Mouse (Mus musculus) cerebellum, adult 9-10 months (tissue): ENCODE results near the gene Hist1h2ak.
"Not testable (repeated sequence)": the region's sequence is repeated elsewhere in the genome, so short reads cannot be mapped to it uniquely, and the experiment has no call there.

Experiments
- DNase-seq: peaks from one replicate; pipeline ENCODE4 v3.0.0; 2022

The Hist1h2ak gene

GRCm38 (mm10) chr13:21755707-21756106 lies 2.1 kb upstream of the Hist1h2ak start:
- no peak for DNase-seq

DNA sequence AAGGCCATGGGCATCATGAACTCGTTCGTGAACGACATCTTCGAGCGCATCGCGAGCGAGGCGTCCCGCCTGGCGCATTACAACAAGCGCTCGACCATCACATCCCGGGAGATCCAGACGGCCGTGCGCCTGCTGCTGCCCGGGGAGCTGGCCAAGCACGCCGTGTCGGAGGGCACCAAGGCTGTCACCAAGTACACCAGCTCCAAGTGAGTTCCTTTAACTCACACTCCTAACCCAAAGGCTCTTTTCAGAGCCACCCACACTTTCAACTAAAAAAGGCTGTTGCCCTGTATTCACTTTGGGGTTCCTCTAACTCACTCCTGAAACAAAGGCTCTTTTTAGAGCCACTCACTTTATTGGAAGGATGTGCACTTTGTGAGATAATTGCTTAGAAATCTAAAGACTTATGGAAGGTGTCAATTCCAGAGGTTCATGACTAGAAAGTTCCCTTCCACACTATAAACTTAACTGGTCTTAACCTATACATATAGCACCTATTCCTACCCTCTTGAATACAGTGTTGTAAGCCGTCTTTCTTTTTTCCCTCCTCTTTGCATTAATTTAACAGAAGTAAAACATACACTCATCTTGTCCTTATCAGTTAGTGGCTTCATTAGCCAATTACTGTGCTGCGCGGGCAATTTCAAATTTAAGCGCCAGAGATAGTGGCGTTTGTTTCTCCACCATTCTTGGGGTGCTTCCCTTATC lies 821 bp upstream of the Hist1h2ak start:
- not testable (repeated sequence) for DNase-seq

- no peak for DNase-seq
Observed at GRCm38 (mm10) chr13:21753051-21753523, 540 bp downstream of the Hist1h2ak start.

- no peak for DNase-seq
Observed at GRCm38 (mm10) chr13:21752356-21752755, 1.3 kb downstream of the Hist1h2ak start.

GRCm38 (mm10) chr13:21751827-21752226 lies 1.8 kb downstream of the Hist1h2ak start:
- no peak for DNase-seq

- no peak for DNase-seq
Observed at GRCm38 (mm10) chr13:21751417-21751816, 2.2 kb downstream of the Hist1h2ak start.

DNA sequence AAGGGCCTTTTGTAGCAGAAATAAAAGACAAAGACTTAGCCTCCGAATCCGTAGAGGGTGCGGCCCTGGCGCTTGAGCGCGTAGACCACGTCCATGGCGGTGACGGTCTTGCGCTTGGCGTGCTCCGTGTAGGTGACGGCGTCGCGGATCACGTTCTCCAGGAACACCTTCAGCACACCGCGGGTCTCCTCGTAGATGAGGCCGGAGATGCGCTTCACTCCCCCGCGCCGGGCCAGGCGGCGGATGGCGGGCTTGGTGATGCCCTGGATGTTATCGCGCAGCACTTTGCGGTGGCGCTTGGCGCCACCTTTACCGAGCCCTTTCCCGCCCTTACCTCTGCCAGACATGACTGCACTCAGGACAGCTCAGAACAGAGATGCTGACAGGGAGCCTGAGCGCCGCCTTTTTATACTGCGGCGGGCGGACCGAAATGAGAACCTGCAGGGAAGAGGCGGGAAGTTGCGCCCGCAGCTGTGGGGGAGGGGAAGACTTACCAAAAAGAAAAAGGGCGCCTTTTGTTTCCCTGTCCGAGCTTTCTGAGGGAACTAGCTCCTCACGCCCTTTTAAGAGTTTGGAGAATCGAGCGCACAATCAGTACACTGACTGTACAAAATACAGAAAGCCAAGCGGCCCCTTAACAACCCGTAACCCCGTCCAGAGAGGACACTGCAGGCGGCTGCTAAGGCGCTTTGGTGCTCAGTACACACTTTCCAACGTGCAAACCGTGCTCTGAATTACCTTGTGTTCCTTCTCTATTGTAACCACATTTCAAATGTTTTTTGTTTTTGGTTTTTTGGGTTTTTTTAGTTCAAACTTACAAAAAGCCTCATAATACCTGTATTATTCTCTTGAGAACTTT lies 3.2 kb downstream of the Hist1h2ak start, which contains the start of gene Hist1h4k:
Hist1h4k (minus strand) TSS at position 347 of the 859 bp plus-strand sequence.
- peak; percentile 96 for DNase-seq

DNA sequence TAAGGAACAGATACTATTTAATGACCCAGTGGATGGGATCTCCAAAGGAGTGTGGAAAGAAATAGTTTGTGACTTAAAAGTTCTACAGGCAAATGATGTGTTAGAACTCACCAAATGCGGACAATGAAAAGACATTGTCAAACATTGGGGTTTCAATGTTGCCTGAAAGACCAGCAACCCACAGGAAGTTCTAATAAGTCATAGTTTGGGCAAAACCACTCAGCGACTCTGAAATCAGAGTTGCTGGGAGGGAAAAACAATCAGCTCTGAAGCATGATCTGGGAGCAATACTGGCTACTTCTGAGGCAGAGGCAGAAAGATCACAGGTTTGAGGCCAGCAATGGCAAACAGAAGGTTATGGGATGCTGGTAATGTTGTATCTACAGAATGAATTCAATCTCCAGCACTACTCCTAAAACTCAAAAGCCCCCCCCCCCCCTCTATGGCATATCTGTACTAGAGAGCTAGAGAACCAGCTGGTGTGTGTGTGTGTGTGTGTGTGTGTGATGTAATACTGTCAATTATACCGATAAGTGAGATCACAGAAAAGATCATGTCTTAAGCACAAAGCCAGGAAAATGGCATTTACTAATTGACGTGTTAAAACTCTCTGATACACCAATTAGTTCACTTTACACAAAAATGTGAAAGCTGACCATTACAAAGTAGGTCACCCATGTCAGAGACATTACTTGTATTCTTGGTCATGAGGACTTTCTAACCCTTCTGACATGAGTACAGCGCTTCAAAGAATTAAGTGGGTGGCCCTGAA lies 4.1 kb downstream of the Hist1h2ak start:
- no peak for DNase-seq

DNA sequence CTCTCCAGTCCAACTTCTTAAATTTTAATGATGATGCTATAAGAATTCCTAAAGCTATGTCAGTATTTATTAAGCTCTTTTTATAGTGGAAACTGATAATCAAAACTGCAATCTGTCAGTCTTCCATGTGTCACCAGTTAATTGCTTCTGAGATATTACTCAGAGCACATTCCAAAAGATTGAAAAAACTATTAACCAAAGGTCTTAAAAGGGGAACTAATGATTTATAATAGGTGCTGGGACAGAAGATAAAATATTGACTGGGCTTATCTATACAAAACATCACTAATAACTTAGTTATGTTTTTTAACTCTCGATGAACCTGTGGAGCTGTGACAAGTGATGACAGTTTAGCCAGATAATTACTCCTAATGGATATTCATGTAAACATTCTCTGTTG lies 8.6 kb downstream of the Hist1h2ak start:
- no peak for DNase-seq

- peak; percentile 88 for DNase-seq
Observed at GRCm38 (mm10) chr13:21734906-21735767, 18.5 kb downstream of the Hist1h2ak start, which contains the start of gene Hist1h4j. Gene Hist1h4j, plus strand, starts transcription at chr13:21735064.

DNA sequence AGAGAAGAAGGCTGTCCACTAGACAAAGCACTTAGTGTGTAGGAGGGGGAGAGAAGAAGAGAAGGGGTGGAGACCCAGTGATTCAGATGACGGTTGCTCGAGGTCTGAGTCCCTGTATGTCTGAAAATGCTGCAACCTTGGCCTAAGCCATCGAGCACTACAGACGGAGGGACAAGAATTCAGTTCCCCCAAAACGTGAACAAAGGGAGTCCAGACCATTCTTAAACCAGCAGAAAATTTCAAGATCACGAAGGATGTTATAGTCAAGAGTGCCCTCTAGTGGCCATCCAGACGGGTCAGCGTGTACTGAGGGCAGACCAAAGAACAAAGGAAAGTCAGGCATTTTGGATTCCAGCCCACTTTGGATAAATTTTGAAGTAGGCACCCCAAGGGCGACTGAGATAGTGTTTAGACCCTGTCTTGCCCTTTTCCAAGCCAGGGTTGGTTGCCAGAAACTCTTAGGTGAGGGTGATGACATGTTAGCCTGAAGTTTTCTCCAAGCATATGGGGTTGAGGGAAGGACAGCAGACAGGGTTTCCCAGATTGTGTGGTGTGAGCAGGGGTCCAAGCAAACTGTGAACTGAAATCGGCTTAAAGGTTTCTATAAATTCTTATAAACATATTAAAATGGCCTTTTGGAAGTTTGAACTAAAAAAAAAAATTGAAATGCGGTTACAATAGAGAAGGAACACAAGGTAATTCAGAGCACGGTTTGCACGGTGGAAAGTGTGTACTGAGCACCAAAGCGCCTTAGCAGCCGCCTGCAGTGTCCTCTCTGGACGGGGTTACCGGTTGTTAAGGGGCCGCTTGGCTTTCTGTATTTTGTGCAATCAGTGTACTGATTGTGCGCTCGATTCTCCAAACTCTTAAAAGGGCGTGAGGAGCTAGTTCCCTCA lies 19.4 kb downstream of the Hist1h2ak start:
- peak; percentile 90 for DNase-seq

DNA sequence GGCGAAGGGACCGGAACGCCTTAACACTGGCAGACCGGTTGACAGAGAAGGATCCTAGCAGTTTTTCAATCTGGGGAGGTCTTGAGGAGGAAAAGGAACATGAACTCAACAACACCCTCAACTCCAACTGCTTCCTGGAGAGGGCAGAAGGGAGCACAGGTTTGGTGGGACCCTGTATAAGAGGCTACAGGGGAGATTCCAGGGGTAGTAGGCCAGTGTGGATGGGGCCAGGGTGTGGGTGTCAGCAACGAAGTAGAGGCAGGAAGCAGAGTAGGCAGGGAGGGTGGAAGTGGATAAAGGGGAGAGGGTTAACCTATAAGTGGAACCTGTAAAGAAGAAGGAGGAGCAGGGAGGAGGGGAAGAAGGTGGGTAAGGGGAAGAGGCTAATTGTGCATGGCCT lies 20.2 kb downstream of the Hist1h2ak start:
- DNase-seq, result no peak

GRCm38 (mm10) chr13:21729544-21729943 lies 24.1 kb downstream of the Hist1h2ak start:
- DNase-seq, result no peak

GRCm38 (mm10) chr13:21727948-21728572 lies 25.6 kb downstream of the Hist1h2ak start:
- no peak for DNase-seq

DNA sequence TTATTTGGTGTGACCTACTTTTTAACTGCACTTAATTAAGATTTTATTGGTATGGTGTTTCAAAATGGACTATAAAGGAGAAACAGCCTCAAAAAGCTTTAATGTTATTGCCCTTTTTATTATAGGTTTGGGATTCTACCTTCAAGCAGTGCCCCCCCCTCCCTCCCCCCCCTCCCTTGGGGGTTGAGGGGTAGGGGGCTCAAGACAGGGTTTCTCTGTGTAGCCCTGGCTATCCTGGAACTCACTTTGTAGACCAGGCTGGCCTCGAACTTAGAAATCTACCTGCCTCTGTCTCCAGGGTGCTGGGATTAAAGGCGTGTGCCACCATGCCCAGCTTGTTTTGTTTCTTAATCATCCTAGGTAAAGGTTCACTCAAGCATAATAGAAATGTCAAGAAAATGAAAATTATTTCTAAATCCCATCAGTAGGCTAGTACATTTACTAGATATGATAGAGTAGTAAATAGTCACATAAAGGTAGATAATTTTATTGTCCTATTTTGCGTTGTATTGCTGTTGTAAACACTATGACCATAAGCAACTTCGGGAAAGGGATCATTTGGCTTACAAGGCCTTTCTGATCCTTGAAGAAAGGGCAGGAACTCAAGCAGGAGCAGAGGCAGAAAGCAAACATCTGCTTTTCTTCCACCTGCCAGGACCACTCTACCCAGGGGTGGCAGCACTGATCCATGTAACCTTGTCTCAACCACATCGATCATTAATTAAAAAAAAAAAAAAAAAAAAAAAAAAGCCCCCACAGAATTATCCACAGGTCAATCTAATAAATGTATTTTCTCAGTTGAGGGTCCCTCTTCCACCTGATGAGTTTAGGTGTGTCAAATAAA lies 30.4 kb downstream of the Hist1h2ak start:
- no peak for DNase-seq

DNA sequence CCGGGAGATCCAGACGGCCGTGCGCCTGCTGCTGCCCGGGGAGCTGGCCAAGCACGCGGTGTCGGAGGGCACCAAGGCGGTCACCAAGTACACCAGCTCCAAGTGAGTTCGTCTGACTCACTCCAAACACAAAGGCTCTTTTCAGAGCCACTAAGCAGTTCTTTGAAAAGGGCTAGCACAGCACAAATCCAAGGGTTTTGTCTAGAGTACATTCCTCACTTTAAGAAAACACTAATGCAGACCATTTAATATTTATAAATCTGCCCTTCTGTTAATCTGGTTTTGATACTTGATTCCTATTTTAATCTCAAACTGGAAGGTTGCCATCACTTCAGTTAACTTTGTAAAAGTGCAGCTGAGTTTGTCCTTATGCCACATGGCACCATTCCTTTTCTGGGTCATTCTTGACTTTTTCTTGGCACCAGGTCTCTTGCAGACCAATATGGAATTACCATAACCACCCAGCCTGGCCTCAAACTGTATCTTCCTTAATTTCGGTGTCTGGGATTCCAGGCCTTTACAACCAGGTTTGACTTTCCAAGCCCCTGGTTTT lies 31.2 kb downstream of the Hist1h2ak start:
- no peak for DNase-seq

GRCm38 (mm10) chr13:21721757-21722372 lies 31.8 kb downstream of the Hist1h2ak start, which contains the start of gene Hist1h2bm:
Gene Hist1h2bm, plus strand, starts transcription at chr13:21722044.
- DNase-seq, result peak; percentile 94

- DNase-seq, result not testable (repeated sequence)
Observed at GRCm38 (mm10) chr13:21721107-21721756, 32.4 kb downstream of the Hist1h2ak start.
